Mouse (Mus musculus) forebrain, embryonic 11.5 days (tissue): ENCODE measurements around the gene Myadml2. TPM values are rescaled to one million over a fixed set of nuclear protein-coding genes. Genes with fewer than 3 reads are reported as not detected.
A peak's percentile ranks its signal among the peaks of the same experiment; 100 is the strongest.

ENCODE experiments used
- ATAC-seq: fragments of 200-750 bp; cut with Nextera tagmentation; replicated peaks from 2 replicates; pipeline ENCODE4 v1.8.0; 2017; ENCODE audit warnings: moderate TSS enrichment; ENCODE audit not compliant: low FRiP score
- DNase-seq: peaks from one replicate; pipeline ENCODE4 v3.0.0-alpha.2; 2017; ENCODE audit warnings: low spot score
- H3K27ac ChIP-seq: fragments of 300-500 bp; sonication (generic); 2 replicates; pipeline ENCODE4 v1.5.1; 2014; ENCODE audit warnings: low read depth, low read length
- H3K27me3 ChIP-seq: fragments of 300-500 bp; sonication (generic); 2 replicates; pipeline ENCODE4 v1.6.1; 2014; ENCODE audit warnings: mild to moderate bottlenecking, low read length, mixed read lengths; ENCODE audit not compliant: control insufficient read depth, insufficient read depth
- H3K36me3 ChIP-seq: fragments of 300-500 bp; sonication (generic); 2 replicates; pipeline ENCODE4 v1.6.1; 2014; ENCODE audit warnings: mild to moderate bottlenecking, low read length, moderate library complexity, mixed read lengths; ENCODE audit not compliant: control insufficient read depth, insufficient read depth
- H3K4me1 ChIP-seq: fragments of 300-500 bp; sonication (generic); replicated peaks from 2 replicates; pipeline ENCODE4 v1.6.1; 2014; ENCODE audit warnings: low read length, mixed read lengths; ENCODE audit not compliant: control insufficient read depth, insufficient read depth
- H3K4me2 ChIP-seq: fragments of 300-500 bp; sonication (generic); 2 replicates; pipeline ENCODE4 v1.6.1; 2014; ENCODE audit warnings: low read depth, mild to moderate bottlenecking, low read length, moderate library complexity, mixed read lengths; ENCODE audit not compliant: severe bottlenecking
- H3K4me3 ChIP-seq: fragments of 300-500 bp; sonication (generic); 2 replicates; pipeline ENCODE4 v1.5.1; 2014; ENCODE audit warnings: low read depth, low read length
- H3K9ac ChIP-seq: fragments of 300-500 bp; sonication (generic); 2 replicates; pipeline ENCODE4 v1.6.1; 2014; ENCODE audit warnings: low read length
- H3K9me3 ChIP-seq: fragments of 300-500 bp; sonication (generic); 2 replicates; pipeline ENCODE4 v1.6.1; 2016; ENCODE audit warnings: low read length, mixed read lengths; ENCODE audit not compliant: control insufficient read depth
- WGBS: fragments of 180-500 bp; shearing (Covaris S2); extraction: QIAGEN DNeasy Blood & Tissue Kit; methylation state at CpG from one replicate; pipeline ENCODE4 v1.1.7; 2014; 5-methylcytosine and 5-hydroxymethylcytosine counted together
- polyA plus RNA-seq: library from polyadenylated mRNA; unstranded; fragments of >200 nt; fragmentation: Nextera tagmentation; extraction: Ambion mirVana; gene quantifications from 2 replicates; pipeline ENCODE4 v1.2.1, GENCODE M21; 2014

Myadml2 gene
- polyA plus RNA-seq, 1 experiment from 2014 or later, result 0.51 TPM

DNA sequence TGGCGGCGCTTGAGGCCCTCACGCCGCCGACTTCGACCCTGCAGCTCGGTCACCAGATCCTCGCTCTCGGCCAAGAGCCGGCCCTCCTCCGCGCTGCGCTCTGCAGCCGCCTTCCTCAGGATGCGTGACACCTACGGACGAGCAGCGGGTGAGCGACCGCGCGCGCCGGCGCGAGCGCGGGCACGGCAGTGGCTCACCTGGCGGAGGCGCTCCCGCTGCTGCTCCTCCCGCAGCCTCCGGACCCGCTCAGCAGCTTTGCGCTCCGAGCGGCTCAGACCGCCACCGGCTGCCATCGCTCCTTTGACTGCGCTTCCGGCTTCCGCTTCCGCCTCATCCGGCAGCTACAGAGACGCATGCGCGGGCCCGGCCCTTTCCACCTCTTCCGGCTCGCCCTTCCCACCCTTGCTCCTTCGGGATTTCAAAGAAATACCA, 23.3 kb downstream of the Myadml2 start:
- Histone ChIP-seq H3K36me3 (peaks cover 8% of the 10 kb centered on the region; the same call in 1 of the 2 replicates), H3K27ac (peak overlapping the region; percentile 63), H3K4me1 (peaks cover 2% of the 10 kb centered on the region; the same call in 1 of the 2 replicates), H3K4me2 (peak overlapping the region; percentile 94), H3K9ac (peak overlapping the region; percentile 74), H3K4me3 (peak overlapping the region; percentile 97), H3K27me3 (no peaks in the 10 kb centered on the region), H3K9me3 (no peaks in the 10 kb centered on the region)
- ATAC-seq (peak; percentile 79), DNase-seq (peak; percentile 91)
- WGBS, result under 1% methylated on average over 51 of the region's 53 CpGs

DNA sequence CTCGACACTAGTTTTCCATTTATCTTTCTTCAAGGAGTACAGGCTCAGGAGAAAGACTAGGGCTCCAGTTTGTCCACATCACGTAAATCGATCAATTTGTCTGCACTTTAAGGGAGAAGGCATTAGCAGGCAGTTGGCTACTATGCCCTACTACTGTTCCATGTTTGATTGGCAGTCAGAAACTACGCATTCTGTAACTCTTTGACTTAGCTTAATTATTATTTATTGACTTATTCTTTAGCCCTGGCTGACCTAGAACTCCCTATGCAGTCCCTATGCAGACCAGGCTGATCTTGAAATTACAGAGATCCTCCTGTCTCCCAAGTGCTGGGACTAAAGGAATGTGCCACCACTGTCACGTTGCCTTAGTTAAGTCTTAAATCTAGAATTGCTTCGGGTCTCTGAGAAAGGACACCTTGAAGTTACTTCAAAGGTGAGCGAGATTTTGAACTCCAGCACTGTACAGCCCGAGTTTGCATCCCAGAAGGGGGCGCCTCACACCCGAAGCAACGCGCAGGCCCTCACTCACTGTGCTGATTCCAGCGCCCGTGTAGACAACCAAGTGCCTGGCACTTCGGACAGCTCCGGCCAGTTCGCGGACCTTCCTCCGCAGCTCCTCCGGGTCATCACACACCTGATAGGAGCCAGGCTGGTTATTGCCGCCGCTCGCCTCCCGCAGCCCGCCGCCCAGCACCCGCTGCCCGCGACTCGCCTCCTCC, 23.8 kb downstream of the Myadml2 start:
- no peaks in the 10 kb centered on the region for H3K9me3 ChIP-seq
- H3K27me3 ChIP-seq, result no peaks in the 10 kb centered on the region
- peak overlapping the region; percentile 94 for H3K4me2 ChIP-seq
- H3K4me3 ChIP-seq, result peak overlapping the region; percentile 97
- peak overlapping the region; percentile 63; the same call in 1 of the 2 replicates for H3K27ac ChIP-seq
- peak overlapping the region; percentile 74 for H3K9ac ChIP-seq
- ATAC-seq, result peak; percentile 70
- H3K36me3 ChIP-seq, result peaks cover 4% of the 10 kb centered on the region; the same call in 1 of the 2 replicates
- WGBS, result 14% methylated on average over 28 of the region's 30 CpGs
- H3K4me1 ChIP-seq, result no peaks in the 10 kb centered on the region; the same call in 1 of the 2 replicates
- DNase-seq, result peak; percentile 72

DNA sequence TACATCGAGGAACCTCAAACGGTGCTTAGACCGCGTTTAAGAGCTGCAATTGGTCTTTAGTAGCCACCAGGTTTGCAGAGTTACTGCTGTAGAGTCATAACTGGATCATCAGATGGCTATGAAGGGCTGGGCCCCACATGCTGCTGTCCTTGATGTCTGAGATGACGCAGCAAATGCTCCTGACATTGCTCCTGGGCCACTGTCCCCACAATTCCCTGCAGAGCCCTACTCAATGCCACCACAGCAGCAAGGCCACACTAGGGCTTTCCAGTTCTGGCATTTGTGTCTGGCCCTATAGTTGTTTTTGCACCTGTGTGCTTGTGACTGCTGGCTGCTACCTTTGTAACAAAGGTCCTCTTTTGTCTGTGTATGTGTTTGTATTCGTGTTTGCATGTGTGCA, 25.2 kb downstream of the Myadml2 start:
- Histone ChIP-seq H3K4me2 (no peak overlapping the region), H3K4me3 (no peak overlapping the region), H3K4me1 (no peaks in the 10 kb centered on the region; the same call in 1 of the 2 replicates), H3K9me3 (no peaks in the 10 kb centered on the region), H3K9ac (no peak overlapping the region), H3K27me3 (no peaks in the 10 kb centered on the region), H3K36me3 (peaks cover 3% of the 10 kb centered on the region; the same call in 1 of the 2 replicates), H3K27ac (no peak overlapping the region)
- 90% methylated on average over 6 of the region's 6 CpGs for whole genome bisulfite sequencing
- ATAC-seq (no peak), DNase-seq (no peak)

DNA sequence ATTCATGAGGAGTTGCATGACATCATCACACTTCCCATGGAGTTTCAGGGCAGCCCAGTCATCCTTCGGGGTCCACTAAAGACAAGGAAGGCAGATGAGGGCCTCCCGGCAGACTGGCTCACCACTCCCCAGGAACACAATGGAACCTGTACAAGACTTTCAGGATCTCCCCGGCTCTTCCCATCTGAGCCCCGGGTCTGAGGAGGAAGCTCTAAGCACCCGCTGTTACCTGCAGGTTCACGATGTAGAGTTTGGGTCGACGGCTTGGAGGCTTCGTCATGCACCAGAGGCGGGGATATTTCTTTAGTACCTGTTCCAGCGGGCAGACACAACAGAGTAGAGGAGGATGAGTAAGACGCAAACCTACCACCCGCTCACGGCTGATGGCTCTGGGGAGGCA, 27.8 kb downstream of the Myadml2 start:
- no peak overlapping the region for H3K4me3 ChIP-seq
- ATAC-seq (no peak), DNase-seq (no peak)
- peaks cover 3% of the 10 kb centered on the region; the same call in 1 of the 2 replicates for H3K36me3 ChIP-seq
- whole genome bisulfite sequencing, result 94% methylated on average over 14 of the region's 14 CpGs
- no peak overlapping the region for H3K9ac ChIP-seq
- no peak overlapping the region for H3K4me2 ChIP-seq
- H3K27me3 ChIP-seq, result no peaks in the 10 kb centered on the region
- no peak overlapping the region for H3K27ac ChIP-seq
- peaks cover 11% of the 10 kb centered on the region; the same call in 1 of the 2 replicates for H3K4me1 ChIP-seq
- no peaks in the 10 kb centered on the region for H3K9me3 ChIP-seq

DNA sequence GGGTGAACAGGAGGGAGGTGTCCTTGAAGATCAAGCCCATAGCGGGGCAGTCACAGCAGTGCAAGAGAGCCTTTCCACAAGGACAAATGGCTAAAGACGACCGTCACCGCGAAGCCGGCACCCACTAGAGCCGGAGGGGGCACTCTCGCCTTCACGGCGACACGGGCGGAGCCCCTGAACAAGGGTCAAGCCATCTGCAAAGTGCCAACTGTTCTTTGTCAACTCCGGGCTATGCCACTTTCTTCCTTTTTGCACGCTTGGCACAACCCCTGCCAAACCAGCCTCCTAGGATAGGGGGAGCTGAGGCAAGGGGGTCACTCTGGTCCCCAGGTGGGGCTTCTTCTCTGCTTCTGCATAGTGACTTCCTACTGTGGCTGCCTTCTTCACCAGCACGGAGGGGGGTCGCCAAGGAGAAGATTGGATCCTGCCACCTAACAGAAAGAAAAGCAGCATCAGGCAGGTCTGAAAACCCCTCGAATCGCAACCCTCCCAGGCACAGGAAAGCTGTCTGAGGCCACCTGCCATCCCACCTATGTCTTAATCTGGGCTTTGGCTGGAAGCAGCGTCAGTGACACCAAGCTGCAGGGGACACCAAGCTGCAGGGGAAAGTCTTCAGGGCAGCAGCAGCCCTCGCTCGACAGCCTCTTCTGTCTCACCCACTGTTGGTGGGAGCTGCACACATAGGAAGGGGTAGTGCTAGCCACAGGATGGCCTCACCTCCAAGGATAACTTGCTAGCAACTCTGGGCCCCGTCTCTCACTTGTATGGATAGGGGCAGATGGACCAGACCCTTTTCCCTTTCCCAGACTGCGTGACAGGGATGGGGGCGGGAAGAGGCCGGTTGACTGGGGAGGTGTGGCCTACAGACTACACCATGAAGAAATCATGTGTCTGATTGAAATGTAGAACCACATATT, 29.1 kb downstream of the Myadml2 start:
- DNase-seq (no peak), ATAC-seq (no peak)
- Histone ChIP-seq H3K27ac (no peak overlapping the region), H3K9me3 (no peaks in the 10 kb centered on the region), H3K36me3 (peaks cover 3% of the 10 kb centered on the region; the same call in 1 of the 2 replicates), H3K4me2 (no peak overlapping the region), H3K9ac (no peak overlapping the region), H3K4me1 (peaks cover 11% of the 10 kb centered on the region; the same call in 1 of the 2 replicates), H3K27me3 (no peaks in the 10 kb centered on the region), H3K4me3 (no peak overlapping the region)
- WGBS, result 94% methylated on average over 25 of the region's 25 CpGs

DNA sequence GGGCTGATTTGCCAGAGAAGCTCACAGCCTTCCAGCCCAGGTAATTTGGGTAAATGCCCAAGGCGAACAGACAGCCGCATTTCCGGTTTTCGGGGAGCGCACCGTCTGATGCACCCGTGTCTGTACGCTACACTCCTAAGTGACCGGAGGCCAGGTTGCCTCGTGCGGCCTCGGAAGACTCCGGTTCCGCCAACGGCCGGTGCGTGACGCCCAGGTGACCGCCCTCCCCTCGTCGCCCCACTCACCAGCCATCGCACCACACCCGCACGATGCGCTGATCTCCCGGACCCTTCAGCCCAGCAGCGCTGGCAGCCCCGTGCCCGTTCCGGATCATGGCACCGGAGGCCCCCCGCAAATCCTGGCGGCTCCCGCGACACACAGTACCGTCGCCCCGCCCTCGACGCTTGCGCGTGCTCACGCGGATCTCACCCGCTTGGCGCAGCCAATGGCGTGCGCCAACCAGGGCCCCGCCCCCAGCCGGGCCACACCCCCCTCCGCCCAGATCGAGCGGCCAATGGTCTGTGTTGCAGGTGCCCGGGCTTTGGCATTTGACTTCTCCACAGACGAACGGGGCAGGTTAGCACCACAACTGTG, 30.3 kb downstream of the Myadml2 start, which contains the start of gene Pcyt2:
Gene Pcyt2 (minus strand): TSS at position 418 of the 594 bp plus-strand sequence.
- H3K4me2 ChIP-seq, result peak within 1 kb of the TSS; percentile 82
- no peaks in the 10 kb centered on the region for H3K9me3 ChIP-seq
- H3K9ac ChIP-seq, result peak within 1 kb of the TSS; percentile 82
- peaks cover 11% of the 10 kb centered on the region; the same call in 1 of the 2 replicates for H3K4me1 ChIP-seq
- ATAC-seq, result peak; percentile 95
- DNase-seq, result peak; percentile 94
- H3K27me3 ChIP-seq, result no peaks in the 10 kb centered on the region
- under 1% methylated on average over 55 of the region's 56 CpGs for WGBS
- peak within 1 kb of the TSS; percentile 66; the same call in 1 of the 2 replicates for H3K27ac ChIP-seq
- peak within 1 kb of the TSS; percentile 79 for H3K4me3 ChIP-seq
- peaks cover 3% of the 10 kb centered on the region; the same call in 1 of the 2 replicates for H3K36me3 ChIP-seq

DNA sequence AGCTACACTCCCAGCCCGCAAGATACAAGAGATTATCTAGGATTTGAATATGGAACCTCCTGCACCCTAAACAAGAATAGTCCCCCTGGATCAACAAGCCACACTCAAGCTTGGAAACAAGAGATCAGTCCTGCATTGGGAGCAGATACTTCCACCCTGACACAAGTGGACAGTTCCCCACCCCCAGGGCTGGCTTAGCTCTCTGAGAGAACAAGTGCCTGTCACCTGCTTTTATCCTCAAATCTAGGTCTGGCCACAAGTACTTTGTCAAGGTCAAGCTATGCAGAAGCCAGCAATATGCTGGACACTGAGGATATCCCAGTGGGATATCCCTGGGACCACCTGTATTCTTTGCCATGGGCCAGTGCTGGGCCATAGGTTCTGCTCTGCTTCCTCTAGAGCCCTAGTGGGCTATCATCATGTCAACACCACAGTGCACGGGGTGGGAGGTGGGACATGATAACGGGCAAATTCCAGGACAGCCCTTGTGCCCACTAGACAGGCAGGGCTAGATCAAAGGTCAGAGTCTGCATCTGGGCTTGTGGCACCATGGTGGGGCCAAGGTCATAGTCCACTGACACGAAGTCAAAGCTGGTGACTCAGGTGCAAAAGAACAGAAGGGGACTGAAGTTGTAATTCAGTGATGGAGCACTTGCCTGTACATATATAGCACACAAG, 31.2 kb downstream of the Myadml2 start:
- peak overlapping the region; percentile 82 for H3K9ac ChIP-seq
- DNase-seq (no peak), ATAC-seq (no peak)
- H3K4me2 ChIP-seq, result peak overlapping the region; percentile 82
- peaks cover 3% of the 10 kb centered on the region; the same call in 1 of the 2 replicates for H3K36me3 ChIP-seq
- no peaks in the 10 kb centered on the region for H3K9me3 ChIP-seq
- peak overlapping the region; percentile 79 for H3K4me3 ChIP-seq
- H3K4me1 ChIP-seq, result peaks cover 11% of the 10 kb centered on the region; the same call in 1 of the 2 replicates
- H3K27me3 ChIP-seq, result no peaks in the 10 kb centered on the region
- WGBS, result 50% methylated on average over 4 of the region's 4 CpGs
- no peak overlapping the region for H3K27ac ChIP-seq
